Mouse (Mus musculus): ENCODE results near the gene Pmm1.

Gene Pmm1

GRCm38 (mm10) chr15:81960171-81961077 lies at the start of gene Pmm1:
TSS of gene Pmm1 (minus strand) at chr15:81960930.
- DNase-seq (ENCODE audit: low read depth, low spot score), result peak; percentile 98

- DNase-seq (ENCODE audit: low read depth, low spot score), result no peak
These were observed 43.5 kb upstream of the Pmm1 start for GRCm38 (mm10) chr15:82004257-82004656.

GRCm38 (mm10) chr15:81993992-81994391 lies 33.3 kb upstream of the Pmm1 start:
- no peak for DNase-seq (ENCODE audit: low read depth, low spot score)

GRCm38 (mm10) chr15:81990549-81990948 lies 29.8 kb upstream of the Pmm1 start:
- no peak for DNase-seq (ENCODE audit: low read depth, low spot score)

- DNase-seq (ENCODE audit: low read depth, low spot score), result peak; percentile 87
These were observed 28.8 kb upstream of the Pmm1 start for GRCm38 (mm10) chr15:81989371-81990062.

GRCm38 (mm10) chr15:81987646-81988045 lies 26.9 kb upstream of the Pmm1 start, which contains the start of gene Xrcc6:
TSS of gene Xrcc6 (plus strand) at chr15:81987835.
- DNase-seq (ENCODE audit: low read depth, low spot score), result no peak

- DNase-seq (ENCODE audit: low read depth, low spot score), result peak; percentile 60
These were observed 24.8 kb upstream of the Pmm1 start for GRCm38 (mm10) chr15:81985267-81986161.

- peak; percentile 60 for DNase-seq (ENCODE audit: low read depth, low spot score)
These were observed 21.4 kb upstream of the Pmm1 start for GRCm38 (mm10) chr15:81982173-81982572.

GRCm38 (mm10) chr15:81980321-81980720 lies 19.6 kb upstream of the Pmm1 start, which contains the start of gene 1700029P11Rik:
TSS of gene 1700029P11Rik (plus strand) at chr15:81980540.
- DNase-seq (ENCODE audit: low read depth, low spot score), result peak; percentile 79

GRCm38 (mm10) chr15:81975156-81975555 lies 14.4 kb upstream of the Pmm1 start:
- DNase-seq (ENCODE audit: low read depth, low spot score), result peak; percentile 81

GRCm38 (mm10) chr15:81970498-81970897 lies 9.8 kb upstream of the Pmm1 start:
- DNase-seq (ENCODE audit: low read depth, low spot score), result peak; percentile 84

- peak; percentile 88 for DNase-seq (ENCODE audit: low read depth, low spot score)
These were observed 8.9 kb upstream of the Pmm1 start for GRCm38 (mm10) chr15:81969635-81970034.

GRCm38 (mm10) chr15:81969173-81969572 lies 8.4 kb upstream of the Pmm1 start:
- peak; percentile 95 for DNase-seq (ENCODE audit: low read depth, low spot score)

- peak; percentile 48 for DNase-seq (ENCODE audit: low read depth, low spot score)
These were observed 7.7 kb upstream of the Pmm1 start for GRCm38 (mm10) chr15:81968447-81968846.

- DNase-seq (ENCODE audit: low read depth, low spot score), result peak; percentile 85
These were observed 7.1 kb upstream of the Pmm1 start for GRCm38 (mm10) chr15:81967821-81968220.

GRCm38 (mm10) chr15:81966062-81966829 lies 5.5 kb upstream of the Pmm1 start:
- DNase-seq (ENCODE audit: low read depth, low spot score), result no peak

- peak; percentile 81 for DNase-seq (ENCODE audit: low read depth, low spot score)
These were observed 4.3 kb upstream of the Pmm1 start for GRCm38 (mm10) chr15:81964980-81965545.

- no peak for DNase-seq (ENCODE audit: low read depth, low spot score)
These were observed 3.5 kb upstream of the Pmm1 start for GRCm38 (mm10) chr15:81964262-81964661.

- no peak for DNase-seq (ENCODE audit: low read depth, low spot score)
These were observed 335 bp upstream of the Pmm1 start for GRCm38 (mm10) chr15:81961078-81961451.

GRCm38 (mm10) chr15:81958906-81959305 lies 1.8 kb downstream of the Pmm1 start:
- DNase-seq (ENCODE audit: low read depth, low spot score), result no peak
